Mouse (Mus musculus) erythroblast, embryonic 14.5 days (primary cell): Measurements from ENCODE around the gene Fgfr2.

Experiments used
- GATA1 ChIP-seq: IDR thresholded peaks from 2 replicates; pipeline ENCODE4 v1.6.1; 2012; ENCODE audit warnings: low read length, inconsistent platforms, mixed read lengths
- TAL1 ChIP-seq: IDR thresholded peaks from 3 replicates; pipeline ENCODE4 v1.6.1; 2012; ENCODE audit warnings: low read length, inconsistent platforms, mixed read lengths

GRCm38 (mm10) chr7:130754790-130755189 is 2368.4 kb downstream of the Fgfr2 start:
- TF ChIP-seq GATA1 (no peak), TAL1 (no peak)
